Mouse (Mus musculus): ENCODE measurements around the gene Atp5d.

Atp5d gene

GRCm38 (mm10) chr10:80175536-80176269 is 37.3 kb downstream of the Atp5d start:
- CTCF ChIA-PET: interaction anchor here (1.5 kb wide), 1 partner anchor 69 kb away, joined by 16 read pairs; no protein-coding TSS in a partner anchor

GRCm38 (mm10) chr10:80176270-80176834 is 37.9 kb downstream of the Atp5d start:
- CTCF ChIA-PET: interaction anchor here (0.7 to 1.5 kb wide), 3 partner anchors 68 to 337 kb away, joined by 3 to 16 read pairs (median 3); no protein-coding TSS in a partner anchor

DNA sequence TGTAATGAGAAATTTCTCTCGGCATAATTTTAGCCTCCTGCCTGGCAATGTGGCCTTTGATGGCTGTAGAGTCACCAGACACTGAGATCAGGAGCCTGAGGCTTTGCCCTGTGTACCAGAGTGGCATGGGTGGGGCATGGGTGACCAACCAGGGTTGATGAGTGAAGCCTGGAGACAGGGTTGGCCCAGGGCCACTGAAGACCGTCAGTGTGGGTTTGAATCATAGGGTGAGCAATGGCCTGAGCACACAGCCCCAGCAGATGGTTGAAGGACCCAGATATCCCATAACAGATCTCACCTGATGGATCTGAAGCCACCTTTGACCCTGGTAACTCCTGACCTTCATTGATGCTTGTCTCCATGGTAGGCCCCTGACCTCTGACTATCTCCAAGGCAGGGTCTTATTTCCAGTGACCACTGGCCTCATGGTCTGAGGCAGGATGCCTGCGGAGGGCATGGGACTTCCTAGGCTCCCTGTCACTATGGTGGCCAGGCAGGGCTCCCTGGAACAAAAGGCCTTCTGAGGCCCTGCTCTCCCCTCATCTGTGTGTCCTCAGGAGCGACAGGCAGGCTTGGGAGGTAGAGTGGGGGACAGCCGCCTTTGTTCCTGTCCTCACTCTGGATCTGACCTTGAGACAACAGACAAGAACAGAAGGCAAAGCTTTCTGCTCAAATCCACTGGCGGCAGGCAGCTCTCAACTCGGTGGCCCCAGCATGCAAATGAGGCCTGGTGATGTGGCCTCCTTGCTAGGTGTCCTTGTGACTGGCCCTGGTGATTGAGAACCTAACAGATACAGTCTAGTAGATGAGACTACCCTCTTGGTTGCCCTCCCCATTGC is 39.2 kb downstream of the Atp5d start:
- CTCF ChIA-PET: no interaction called here

DNA sequence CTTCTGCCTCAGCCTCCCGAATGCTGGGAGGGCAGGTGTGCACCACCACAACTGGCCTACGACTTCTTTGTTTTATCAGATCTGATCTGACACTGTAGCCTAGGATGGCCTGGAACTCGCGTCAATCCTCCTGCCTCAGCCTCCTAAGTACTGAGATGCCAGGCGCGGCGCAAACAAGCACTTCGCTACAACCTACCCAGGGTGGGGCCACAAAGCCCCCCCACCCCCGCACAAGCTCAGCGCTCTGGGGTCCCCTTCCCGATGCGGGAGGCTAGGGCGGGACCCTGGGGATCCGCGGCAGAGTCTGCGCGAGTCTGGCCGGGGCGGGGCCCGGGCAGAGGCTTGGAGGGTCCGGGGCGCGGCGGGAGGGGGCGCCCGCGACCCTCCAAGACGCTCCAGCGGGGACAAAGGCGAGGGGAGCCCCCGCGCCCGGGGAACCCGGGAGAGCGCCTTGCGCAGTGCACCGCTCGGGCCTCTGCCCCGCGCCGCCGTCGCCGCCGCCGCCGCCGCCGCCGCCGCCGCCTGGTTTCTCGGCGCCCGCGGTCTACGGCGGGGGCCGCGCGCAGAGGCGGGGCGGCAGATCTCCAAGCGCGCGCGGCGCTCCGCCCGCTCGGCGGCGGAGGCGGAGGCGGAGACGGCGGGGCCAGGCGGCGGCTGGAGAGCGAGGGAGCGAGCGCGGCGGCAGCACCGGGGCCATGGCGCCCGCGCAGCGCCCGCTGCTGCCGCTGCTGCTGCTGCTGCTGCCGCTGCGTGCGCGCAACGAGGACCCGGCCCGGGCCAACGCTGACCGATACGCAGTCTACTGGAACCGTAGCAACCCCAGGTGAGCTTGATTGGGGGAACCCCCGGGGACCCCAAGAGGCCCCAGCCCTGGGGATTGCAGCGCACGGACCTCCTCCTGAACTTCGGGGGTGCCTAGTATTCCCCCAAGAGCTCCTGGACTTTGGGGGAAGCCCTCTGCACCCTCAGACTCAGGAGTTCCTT is 40.9 kb downstream of the Atp5d start, which contains the start of gene Efna2:
Gene Efna2 (plus strand): TSS at position 415 of the 984 bp plus-strand sequence.
- CTCF ChIA-PET: interaction anchor here (0.7 kb wide), 1 partner anchor 44 kb away, joined by 4 read pairs; no protein-coding TSS in a partner anchor

- CTCF ChIA-PET: no interaction called here
Measured at GRCm38 (mm10) chr10:80180288-80180687, 41.9 kb downstream of the Atp5d start.

- CTCF ChIA-PET: no interaction called here
Measured at GRCm38 (mm10) chr10:80180823-80181222, 42.4 kb downstream of the Atp5d start.

- CTCF ChIA-PET: no interaction called here
Measured at GRCm38 (mm10) chr10:80182547-80182946, 44.1 kb downstream of the Atp5d start.

DNA sequence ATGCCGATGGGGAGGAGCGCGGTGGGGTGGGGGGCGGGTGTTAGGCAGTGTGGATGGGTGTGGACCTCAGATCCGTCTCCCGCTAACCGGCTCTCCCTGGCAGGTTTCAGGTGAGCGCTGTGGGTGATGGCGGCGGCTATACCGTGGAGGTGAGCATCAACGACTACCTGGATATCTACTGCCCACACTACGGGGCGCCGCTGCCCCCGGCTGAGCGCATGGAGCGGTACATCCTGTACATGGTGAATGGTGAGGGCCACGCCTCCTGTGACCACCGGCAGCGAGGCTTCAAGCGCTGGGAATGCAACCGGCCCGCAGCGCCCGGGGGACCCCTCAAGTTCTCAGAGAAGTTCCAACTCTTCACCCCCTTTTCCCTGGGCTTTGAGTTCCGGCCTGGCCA is 48.2 kb downstream of the Atp5d start:
- CTCF ChIA-PET: interaction anchor here (0.6 kb wide), 1 partner anchor 362 kb away, joined by 4 read pairs; no protein-coding TSS in a partner anchor

- CTCF ChIA-PET: no interaction called here
Measured at GRCm38 (mm10) chr10:80187739-80188138, 49.3 kb downstream of the Atp5d start.

DNA sequence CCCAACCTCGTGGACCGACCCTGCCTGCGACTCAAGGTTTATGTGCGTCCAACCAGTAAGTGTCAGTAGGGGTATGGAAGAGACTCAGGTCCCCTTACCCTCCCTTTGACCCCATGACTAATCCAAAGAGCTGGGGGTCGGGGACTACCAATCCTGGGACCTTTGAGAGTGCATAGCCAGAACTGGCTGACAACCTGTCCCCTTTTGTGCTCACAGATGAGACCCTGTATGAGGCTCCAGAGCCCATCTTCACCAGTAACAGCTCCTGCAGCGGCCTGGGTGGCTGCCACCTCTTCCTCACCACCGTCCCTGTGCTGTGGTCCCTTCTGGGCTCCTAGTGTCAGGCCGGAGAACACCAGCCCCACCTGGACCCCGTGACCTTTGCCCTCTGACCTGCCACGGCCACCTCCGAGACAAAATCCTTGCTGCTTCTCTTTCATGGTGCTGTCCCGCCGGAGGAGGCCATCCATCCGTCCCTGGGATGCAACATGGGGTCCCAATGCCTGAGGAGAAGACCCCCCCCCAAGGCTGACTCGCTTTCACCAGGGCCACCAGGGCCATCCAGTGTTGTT is 50.1 kb downstream of the Atp5d start:
- CTCF ChIA-PET: no interaction called here

GRCm38 (mm10) chr10:80189999-80190398 is 51.6 kb downstream of the Atp5d start:
- CTCF ChIA-PET: no interaction called here

DNA sequence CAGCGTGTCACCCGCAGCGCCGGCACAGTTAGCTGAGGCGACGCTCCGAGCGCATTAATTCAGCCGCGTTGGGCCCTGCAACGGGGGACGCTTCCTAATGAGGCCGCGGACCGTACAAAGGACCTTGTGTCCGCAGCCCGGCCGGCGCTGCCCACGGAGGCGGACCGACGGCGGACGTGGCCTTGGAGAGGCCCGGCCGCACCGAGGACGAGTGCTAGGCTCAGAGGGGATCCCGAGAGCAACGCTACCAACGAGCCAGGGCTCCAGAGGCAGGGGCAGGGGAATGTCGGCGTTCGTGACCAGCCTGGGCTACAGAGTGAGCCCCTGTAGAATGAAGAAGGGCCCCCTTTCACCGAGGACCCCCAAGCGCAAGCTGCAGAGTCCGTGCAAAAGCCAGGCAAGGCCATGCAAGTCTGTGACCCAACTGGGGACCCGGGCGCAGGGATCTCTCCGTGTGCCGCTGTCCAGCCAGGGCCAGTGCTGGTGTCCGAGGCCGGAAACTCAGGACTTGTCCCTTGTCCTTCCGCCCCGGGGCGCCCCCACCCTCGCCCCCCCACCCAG is 52.1 kb downstream of the Atp5d start:
- CTCF ChIA-PET: interaction anchor here (0.7 kb wide), 1 partner anchor 678 kb away, joined by 5 read pairs; no protein-coding TSS in a partner anchor

DNA sequence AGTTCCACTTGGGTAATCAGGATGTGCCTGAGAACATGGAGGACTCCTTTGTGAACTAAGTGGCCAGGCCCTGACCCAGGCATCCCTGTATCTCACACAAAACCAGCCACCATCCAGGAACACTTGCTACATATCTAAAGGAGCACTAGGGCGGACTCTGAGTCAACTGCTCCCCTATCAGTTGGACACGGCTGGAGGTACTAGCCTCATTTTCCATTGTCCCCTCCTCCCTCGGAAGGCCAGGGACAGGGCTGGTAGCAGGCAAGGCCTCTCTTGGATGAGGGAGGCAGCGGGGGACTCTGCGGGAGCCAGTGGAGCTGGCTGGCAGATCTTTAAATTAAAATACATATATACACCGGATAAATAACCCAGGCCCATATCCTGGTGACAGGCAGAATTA is 55.5 kb downstream of the Atp5d start:
- CTCF ChIA-PET: no interaction called here

DNA sequence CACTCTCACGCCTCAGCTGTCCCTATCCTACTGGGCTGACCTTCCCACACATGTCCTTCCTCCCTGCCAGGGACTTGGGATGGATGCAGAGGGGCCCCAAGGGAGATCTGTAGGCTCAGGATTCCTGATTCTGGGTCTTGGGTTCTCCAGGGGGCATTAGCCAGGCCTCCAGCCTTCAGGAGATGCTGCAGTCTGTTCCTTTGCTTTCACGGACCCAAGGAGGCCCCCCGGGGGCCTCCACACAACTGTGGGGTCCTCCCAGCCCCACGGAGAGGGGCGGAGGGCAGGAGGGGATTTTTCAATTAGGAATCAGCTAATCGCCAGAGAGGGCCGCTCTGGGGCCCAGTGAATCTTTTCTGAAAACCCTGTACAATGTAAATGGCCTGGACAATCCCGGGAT is 56.0 kb downstream of the Atp5d start:
- CTCF ChIA-PET: no interaction called here
